Mouse (Mus musculus) left cerebral cortex, adult 9 months (tissue): ENCODE data around the gene Rapgef3.

Source experiments
- DNase-seq, 2 experiments: peaks; one replicate each; pipeline ENCODE4 v3.0.0; 2022; ENCODE audit warnings: low spot score in 2 of 2

Rapgef3 gene

GRCm38 (mm10) chr15:97793386-97794153, 25.8 kb upstream of the Rapgef3 start:
- no peak for DNase-seq

GRCm38 (mm10) chr15:97791126-97791700, 23.4 kb upstream of the Rapgef3 start:
- no peak for DNase-seq

GRCm38 (mm10) chr15:97789761-97790505, 22.2 kb upstream of the Rapgef3 start:
- DNase-seq: peak in 1 of 2 experiments; percentile 54

- peak in 1 of 2 experiments; percentile 77 for DNase-seq
These were observed 21.0 kb upstream of the Rapgef3 start for GRCm38 (mm10) chr15:97788821-97789220.

- DNase-seq: peak in 1 of 2 experiments; percentile 34
These were observed 20.3 kb upstream of the Rapgef3 start for GRCm38 (mm10) chr15:97787799-97788667.

GRCm38 (mm10) chr15:97787148-97787798, 19.5 kb upstream of the Rapgef3 start:
- no peak for DNase-seq

GRCm38 (mm10) chr15:97786412-97787112, 18.8 kb upstream of the Rapgef3 start:
- no peak for DNase-seq

GRCm38 (mm10) chr15:97785731-97786411, 18.1 kb upstream of the Rapgef3 start:
- DNase-seq: no peak

- no peak for DNase-seq
These were observed 16.9 kb upstream of the Rapgef3 start for GRCm38 (mm10) chr15:97784561-97785161.

- DNase-seq: peak in 1 of 2 experiments; percentile 86
These were observed 16.4 kb upstream of the Rapgef3 start for GRCm38 (mm10) chr15:97784092-97784559.

GRCm38 (mm10) chr15:97782749-97783105, 15.0 kb upstream of the Rapgef3 start:
- DNase-seq: no peak

GRCm38 (mm10) chr15:97781961-97782748, 14.4 kb upstream of the Rapgef3 start:
- DNase-seq: no peak

- DNase-seq: no peak
These were observed 12.8 kb upstream of the Rapgef3 start for GRCm38 (mm10) chr15:97780611-97781031.

GRCm38 (mm10) chr15:97779576-97779975, 11.8 kb upstream of the Rapgef3 start:
- no peak for DNase-seq

GRCm38 (mm10) chr15:97778311-97779098, 10.7 kb upstream of the Rapgef3 start, which contains the start of gene Slc48a1:
Slc48a1 (plus strand) TSS chr15:97778520.
- DNase-seq: no peak

- DNase-seq: no peak
These were observed 9.1 kb upstream of the Rapgef3 start for GRCm38 (mm10) chr15:97776919-97777318.

- peak in 1 of 2 experiments; percentile 79 for DNase-seq
These were observed 8.7 kb upstream of the Rapgef3 start for GRCm38 (mm10) chr15:97776514-97776913.

GRCm38 (mm10) chr15:97773961-97774370, 6.2 kb upstream of the Rapgef3 start:
- no peak for DNase-seq
